Mouse (Mus musculus) testis, adult 2 months (tissue): Measurements from ENCODE around the gene Efs.

Experiments
- CTCF ChIP-seq: fragments of 200-500 bp; IDR thresholded peaks from 2 replicates; pipeline ENCODE4 v1.5.1; 2012; ENCODE audit warnings: low read depth, mild to moderate bottlenecking, inconsistent platforms, low read length, moderate library complexity; ENCODE audit not compliant: control insufficient read depth, insufficient read depth, insufficient replicate concordance
- POLR2A ChIP-seq: fragments of 200-500 bp; IDR thresholded peaks from 2 replicates; pipeline ENCODE4 v1.6.1; 2012; ENCODE audit warnings: low read depth, mild to moderate bottlenecking, inconsistent platforms, low read length, moderate library complexity; ENCODE audit not compliant: control insufficient read depth

DNA sequence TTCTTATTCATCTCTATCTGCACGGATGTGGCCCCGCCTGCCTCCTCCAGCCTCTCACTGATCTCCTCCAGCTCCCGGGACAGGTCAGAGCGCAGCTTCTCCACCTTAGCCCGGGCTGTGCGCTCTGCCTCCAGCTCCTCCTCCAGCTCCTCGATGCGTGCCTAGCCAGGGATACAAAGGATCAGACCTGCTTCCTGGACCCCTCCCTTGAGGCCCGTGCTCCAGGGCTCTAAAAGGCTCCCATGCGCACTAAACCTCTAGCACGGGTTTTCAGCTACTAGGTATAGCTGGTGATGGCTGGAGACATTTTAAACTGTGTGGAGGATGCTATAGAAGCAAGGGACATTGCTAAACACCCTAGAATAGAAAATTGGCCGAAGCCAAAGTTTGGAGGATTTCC lies 24.6 kb upstream of the Efs start:
- TF ChIP-seq POLR2A (no peak), CTCF (no peak)
